Mouse (Mus musculus): ENCODE results near the gene Sct. TPM values are rescaled to one million over a fixed set of nuclear protein-coding genes. Genes with fewer than 3 reads are reported as not detected.

Sct gene
- not detected in 2 replicates for total RNA-seq (2014; rRNA removed; ENCODE audit: low replicate concordance)
- polyA plus RNA-seq (2015; fragmentation: Nextera tagmentation; extraction: Ambion mirVana), result 1.0 and 1.6 TPM in 2 replicates

GRCm38 (mm10) chr7:141278766-141279590, at the start of gene Sct:
TSS of gene Sct (minus strand) at chr7:141279133.
- TF ChIP-seq CTCF (IDR thresholded peaks at IDR 0.05; ENCODE audit: low read depth) (peak; percentile 40), EP300 (IDR thresholded peaks at IDR 0.05; ENCODE audit: low read depth) (no peak)
- DNase-seq (ENCODE audit: low spot score), result peak; percentile 37
- Histone ChIP-seq H3K27me3 (ENCODE audit: control insufficient read depth, insufficient read depth, low read length) (peaks cover 18% of the 10 kb centered on the region; the same call in 1 of the 2 replicates), H3K36me3 (replicated peaks; ENCODE audit: control insufficient read depth, insufficient read depth, low read length) (no peaks in the 10 kb centered on the region), H3K9me3 (replicated peaks; ENCODE audit: control insufficient read depth, low read length) (no peaks in the 10 kb centered on the region), H3K4me1 (ENCODE audit: control insufficient read depth, insufficient read depth) (no peaks in the 10 kb centered on the region), H3K4me3 (ENCODE audit: low read depth, low read length) (peak within 1 kb of the TSS; percentile 41), H3K4me2 (ENCODE audit: low read depth, low read length) (peak within 1 kb of the TSS; percentile 67), H3K27ac (ENCODE audit: low read depth) (no peak within 1 kb of the TSS), H3K9ac (replicated peaks; ENCODE audit: low read depth, low read length) (peak within 1 kb of the TSS; percentile 27; the same call in 1 of the 2 replicates)
- WGBS, result 4% methylated on average over 46 of the region's 46 CpGs
- peak; percentile 76; the same call in 1 of the 2 replicates for ATAC-seq (ENCODE audit: insufficient read depth, low read depth)

- Histone ChIP-seq H3K4me2 (ENCODE audit: low read depth, low read length) (peak overlapping the region; percentile 94), H3K27me3 (ENCODE audit: control insufficient read depth, insufficient read depth, low read length) (no peaks in the 10 kb centered on the region), H3K27ac (ENCODE audit: low read depth) (peak overlapping the region; percentile 100), H3K4me3 (ENCODE audit: low read depth, low read length) (peak overlapping the region; percentile 71), H3K9ac (replicated peaks; ENCODE audit: low read depth, low read length) (peak overlapping the region; percentile 93), H3K36me3 (replicated peaks; ENCODE audit: control insufficient read depth, insufficient read depth, low read length) (peaks cover 14% of the 10 kb centered on the region), H3K9me3 (replicated peaks; ENCODE audit: control insufficient read depth, low read length) (no peaks in the 10 kb centered on the region), H3K4me1 (ENCODE audit: control insufficient read depth, insufficient read depth) (peaks cover 21% of the 10 kb centered on the region)
- 17% methylated on average over 24 of the region's 24 CpGs for WGBS
- TF ChIP-seq CTCF (IDR thresholded peaks at IDR 0.05; ENCODE audit: low read depth), result no peak
- TF ChIP-seq EP300 (IDR thresholded peaks at IDR 0.05; ENCODE audit: low read depth), result no peak
- DNase-seq (ENCODE audit: low spot score), result peak; percentile 11
- ATAC-seq (ENCODE audit: insufficient read depth, low read depth), result peak; percentile 0; the same call in 1 of the 2 replicates
Measured at GRCm38 (mm10) chr7:141328373-141328990, 49.5 kb upstream of the Sct start.

GRCm38 (mm10) chr7:141327469-141328372, 48.8 kb upstream of the Sct start, which contains the start of the genes Deaf1 and Tmem80:
TSS of gene Deaf1 (minus strand) at chr7:141327690.
TSS of gene Tmem80 (plus strand) at chr7:141327739.
- Histone ChIP-seq H3K27ac (ENCODE audit: low read depth) (peak within 1 kb of the TSS; percentile 100), H3K36me3 (replicated peaks; ENCODE audit: control insufficient read depth, insufficient read depth, low read length) (peaks cover 15% of the 10 kb centered on the region), H3K4me1 (ENCODE audit: control insufficient read depth, insufficient read depth) (peaks cover 21% of the 10 kb centered on the region), H3K4me2 (ENCODE audit: low read depth, low read length) (peak within 1 kb of the TSS; percentile 94), H3K27me3 (ENCODE audit: control insufficient read depth, insufficient read depth, low read length) (no peaks in the 10 kb centered on the region), H3K4me3 (ENCODE audit: low read depth, low read length) (peak within 1 kb of the TSS; percentile 71), H3K9ac (replicated peaks; ENCODE audit: low read depth, low read length) (peak within 1 kb of the TSS; percentile 93), H3K9me3 (replicated peaks; ENCODE audit: control insufficient read depth, low read length) (no peaks in the 10 kb centered on the region)
- WGBS, result under 1% methylated on average over 105 of the region's 105 CpGs
- DNase-seq (ENCODE audit: low spot score) (peak; percentile 99), ATAC-seq (ENCODE audit: insufficient read depth, low read depth) (peak; percentile 94)
- TF ChIP-seq CTCF (IDR thresholded peaks at IDR 0.05; ENCODE audit: low read depth) (no peak), EP300 (IDR thresholded peaks at IDR 0.05; ENCODE audit: low read depth) (no peak)

GRCm38 (mm10) chr7:141326546-141327446, 47.9 kb upstream of the Sct start:
- H3K9ac ChIP-seq (replicated peaks; ENCODE audit: low read depth, low read length), result peak overlapping the region; percentile 93
- peaks cover 21% of the 10 kb centered on the region for H3K4me1 ChIP-seq (ENCODE audit: control insufficient read depth, insufficient read depth)
- 6% methylated on average over 32 of the region's 35 CpGs for WGBS
- peak; percentile 1 for ATAC-seq (ENCODE audit: insufficient read depth, low read depth)
- H3K4me3 ChIP-seq (ENCODE audit: low read depth, low read length), result peak overlapping the region; percentile 71
- H3K36me3 ChIP-seq (replicated peaks; ENCODE audit: control insufficient read depth, insufficient read depth, low read length), result peaks cover 24% of the 10 kb centered on the region
- no peak for DNase-seq (ENCODE audit: low spot score)
- no peaks in the 10 kb centered on the region for H3K9me3 ChIP-seq (replicated peaks; ENCODE audit: control insufficient read depth, low read length)
- H3K27ac ChIP-seq (ENCODE audit: low read depth), result peak overlapping the region; percentile 100
- TF ChIP-seq CTCF (IDR thresholded peaks at IDR 0.05; ENCODE audit: low read depth), result no peak
- no peak for TF ChIP-seq EP300 (IDR thresholded peaks at IDR 0.05; ENCODE audit: low read depth)
- no peaks in the 10 kb centered on the region for H3K27me3 ChIP-seq (ENCODE audit: control insufficient read depth, insufficient read depth, low read length)
- H3K4me2 ChIP-seq (ENCODE audit: low read depth, low read length), result peak overlapping the region; percentile 94
